Mouse (Mus musculus) 3134 (cell line): ENCODE measurements around the gene Zfp710.

Source experiments
- DNase-seq: peaks from one replicate; pipeline ENCODE4 v3.0.0-alpha.2; 2011; ENCODE audit warnings: low spot score; ENCODE audit not compliant: insufficient read length; ENCODE audit errors: extremely low read depth

The Zfp710 gene

GRCm38 (mm10) chr7:80053147-80053546 is 28.5 kb downstream of the Zfp710 start:
- DNase-seq: no peak

- DNase-seq: no peak
Observed at GRCm38 (mm10) chr7:80055781-80056180, 31.2 kb downstream of the Zfp710 start.

GRCm38 (mm10) chr7:80057002-80057691 is 32.5 kb downstream of the Zfp710 start:
- peak; percentile 28 for DNase-seq

- no peak for DNase-seq
Observed at GRCm38 (mm10) chr7:80057781-80058180, 33.2 kb downstream of the Zfp710 start.

DNA sequence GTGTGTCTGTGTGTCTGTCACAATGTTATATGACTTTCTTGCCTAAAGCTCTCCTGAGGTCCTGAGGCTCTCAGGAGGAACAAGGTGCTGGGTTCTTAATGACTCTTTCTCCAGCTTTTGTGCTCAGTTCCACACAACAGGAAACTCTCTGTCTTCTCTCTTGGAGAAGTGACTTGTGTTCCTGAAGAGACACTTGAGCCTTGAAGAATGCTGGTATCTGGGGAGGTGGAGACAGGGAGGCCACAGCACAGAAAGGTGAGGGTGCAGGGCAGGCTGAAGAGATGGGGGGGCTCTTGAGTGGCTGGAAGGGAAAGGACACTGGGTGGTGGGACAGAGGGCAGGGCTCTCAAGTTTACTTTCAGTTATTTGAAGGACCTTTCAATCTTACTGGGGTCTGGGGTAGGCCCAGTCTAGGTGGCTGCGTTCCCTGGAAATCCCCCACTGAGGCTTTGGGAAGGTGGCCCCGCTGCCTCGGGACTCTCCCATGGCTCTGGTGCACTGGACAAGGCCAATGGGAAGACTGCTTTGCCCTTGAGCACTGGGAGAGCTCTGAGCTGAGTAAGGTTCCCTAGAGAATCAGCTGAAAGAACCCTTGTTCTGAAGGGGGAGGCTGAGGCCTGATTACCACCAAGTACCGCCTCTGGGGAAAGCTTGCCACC is 33.9 kb downstream of the Zfp710 start:
- DNase-seq: no peak

DNA sequence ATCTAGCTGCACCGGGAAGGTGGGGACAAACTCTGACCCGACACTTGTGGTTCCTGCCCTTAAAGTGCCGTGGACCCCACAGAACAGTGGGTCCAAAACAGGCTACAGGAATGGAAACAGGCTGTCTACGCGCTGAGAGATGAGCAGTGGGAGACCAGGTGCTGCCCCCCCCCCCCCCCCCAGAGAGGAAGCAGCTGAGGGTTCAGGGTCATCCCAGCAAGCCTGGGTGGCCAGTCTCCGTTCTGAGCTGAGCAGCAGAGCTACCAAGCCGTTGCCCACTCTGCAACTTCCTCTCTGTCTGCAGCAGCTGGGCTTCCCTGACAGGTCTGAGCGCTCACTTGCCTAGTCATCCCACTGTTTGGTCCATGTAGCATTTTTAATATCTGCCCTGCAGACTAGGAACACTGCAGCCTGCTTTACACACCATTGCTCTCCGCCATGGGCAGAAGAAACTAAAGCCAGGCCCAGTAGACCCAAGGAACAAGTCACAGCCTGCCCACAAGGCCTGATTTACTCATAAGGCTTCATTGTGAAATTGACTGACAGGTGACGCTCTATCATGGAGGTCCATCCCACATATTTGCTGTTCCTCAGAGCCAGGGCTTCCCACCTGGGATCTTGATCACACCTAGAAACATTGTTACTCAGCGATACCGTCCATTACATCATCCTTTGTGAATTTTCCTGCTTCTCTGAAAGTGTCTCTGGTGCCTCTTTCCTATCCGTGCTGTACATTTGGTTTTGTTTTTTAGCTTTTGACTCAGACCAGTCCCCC is 34.6 kb downstream of the Zfp710 start:
- no peak for DNase-seq

GRCm38 (mm10) chr7:80060012-80060778 is 35.6 kb downstream of the Zfp710 start:
- DNase-seq: no peak

- no peak for DNase-seq
Observed at GRCm38 (mm10) chr7:80062083-80062826, 37.6 kb downstream of the Zfp710 start.

GRCm38 (mm10) chr7:80063244-80063643 is 38.6 kb downstream of the Zfp710 start:
- no peak for DNase-seq

DNA sequence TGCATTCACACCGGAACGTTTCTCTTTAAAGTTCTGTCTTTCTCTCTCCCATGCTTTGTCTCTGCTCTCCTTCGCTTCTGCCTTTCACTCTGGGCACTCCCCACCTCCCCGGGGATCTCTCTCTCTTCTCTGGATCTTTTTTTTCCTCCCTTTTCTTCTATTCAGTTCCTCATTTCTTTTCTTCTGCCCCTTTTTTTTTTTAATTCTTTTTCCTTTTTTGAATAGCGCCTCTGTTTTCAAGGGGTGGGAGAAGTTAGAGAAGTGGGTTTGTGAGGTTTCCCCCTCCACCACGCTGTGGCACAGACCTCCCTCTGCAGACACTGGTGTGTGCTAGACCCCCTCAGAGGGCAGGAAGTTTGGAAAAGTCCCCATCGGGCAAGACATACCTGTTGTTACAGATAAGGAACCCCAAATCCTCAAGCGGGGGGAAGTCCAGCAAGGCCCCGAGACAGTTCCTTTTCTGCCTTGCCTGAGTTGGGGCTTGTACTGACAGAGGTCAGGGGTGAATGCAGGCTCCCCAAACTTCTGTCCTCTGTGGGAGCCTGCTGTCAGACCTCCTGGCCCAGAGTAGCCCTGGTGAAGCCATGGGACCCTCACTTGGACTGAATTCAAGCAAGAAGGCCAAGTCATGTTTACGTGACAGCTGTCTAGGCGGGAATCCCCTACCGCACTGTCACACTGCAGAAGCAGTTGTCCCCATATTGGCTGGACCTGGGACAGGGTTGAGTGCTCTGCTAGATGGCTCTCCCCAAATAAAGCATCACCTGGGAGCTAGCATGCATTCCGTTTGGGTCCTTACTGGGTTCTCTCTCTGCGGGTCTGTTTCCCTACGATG is 39.5 kb downstream of the Zfp710 start:
- no peak for DNase-seq

DNA sequence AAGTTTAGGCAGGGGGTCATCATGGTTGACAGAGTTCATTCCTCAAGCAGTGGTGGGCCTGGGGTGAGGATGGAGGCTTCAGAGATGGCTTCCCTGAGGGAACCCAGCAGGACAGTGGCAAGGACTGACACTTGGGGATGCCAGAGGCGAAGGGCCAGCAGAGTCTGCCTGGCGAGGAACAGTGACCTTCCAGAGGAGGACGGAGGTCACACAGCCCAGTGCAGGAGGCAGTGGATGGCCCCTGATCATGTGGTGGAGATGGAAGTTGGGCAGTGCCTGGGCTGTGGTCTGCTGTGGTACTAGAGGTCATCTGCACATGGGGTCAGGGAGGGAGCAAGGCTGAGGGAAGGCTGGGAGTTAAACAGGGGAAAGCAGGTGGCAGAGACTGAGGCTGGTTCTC is 40.6 kb downstream of the Zfp710 start:
- no peak for DNase-seq

- DNase-seq: no peak
Observed at GRCm38 (mm10) chr7:80066675-80067455, 42.3 kb downstream of the Zfp710 start.

DNA sequence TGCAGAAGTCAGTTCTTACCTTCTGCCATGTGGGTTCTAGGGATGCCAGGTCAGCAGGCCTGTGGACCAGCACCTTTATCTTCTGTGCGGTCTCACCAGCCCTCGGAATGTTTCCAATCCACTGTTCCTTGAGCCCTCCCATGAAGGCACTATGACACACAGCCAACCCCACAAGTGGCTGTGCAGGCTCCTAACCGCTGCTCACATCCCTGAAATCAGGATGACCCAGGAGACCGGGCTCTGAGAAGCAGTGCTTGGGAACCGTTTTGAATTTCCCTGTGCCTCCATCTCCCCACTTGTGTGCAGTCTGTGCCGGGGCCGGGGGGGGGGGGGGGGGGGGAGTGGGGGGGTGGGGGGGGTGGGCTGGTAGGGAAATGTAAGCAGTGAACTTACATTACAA is 43.7 kb downstream of the Zfp710 start:
- no peak for DNase-seq

DNA sequence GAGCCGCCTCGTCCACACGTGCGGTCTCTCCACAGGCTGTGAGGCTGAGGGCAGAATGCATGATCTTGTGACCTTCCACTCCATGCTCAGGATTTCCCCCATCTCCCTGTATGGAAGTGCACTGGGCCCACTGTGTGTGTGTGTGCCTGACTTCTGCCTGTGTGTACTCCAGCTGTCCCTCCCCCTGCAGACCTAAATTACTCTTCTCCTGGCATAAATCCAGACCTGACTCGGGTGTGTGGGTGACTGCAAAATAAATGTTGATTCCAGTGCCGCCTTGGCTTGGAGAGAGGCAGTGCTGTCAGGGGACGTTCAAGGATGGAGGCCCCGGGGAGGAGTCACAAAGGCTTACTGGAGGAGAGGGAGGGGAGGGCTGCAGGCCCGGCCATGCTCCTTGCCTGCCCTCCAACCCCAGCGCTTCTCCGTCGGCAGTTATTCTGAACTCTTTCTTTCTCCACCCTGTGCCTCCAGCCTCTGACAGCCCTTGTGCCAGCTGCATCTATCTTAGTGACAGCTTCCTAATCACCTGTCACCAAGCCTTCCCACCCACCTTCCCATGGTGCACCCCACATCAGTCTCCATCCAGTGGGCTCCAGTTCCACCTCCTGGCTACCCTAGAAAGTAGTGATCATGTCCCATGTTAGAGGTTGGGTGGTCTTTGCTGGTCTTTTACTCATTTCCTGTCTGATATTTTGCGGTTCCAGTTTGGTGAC is 45.2 kb downstream of the Zfp710 start:
- no peak for DNase-seq

DNA sequence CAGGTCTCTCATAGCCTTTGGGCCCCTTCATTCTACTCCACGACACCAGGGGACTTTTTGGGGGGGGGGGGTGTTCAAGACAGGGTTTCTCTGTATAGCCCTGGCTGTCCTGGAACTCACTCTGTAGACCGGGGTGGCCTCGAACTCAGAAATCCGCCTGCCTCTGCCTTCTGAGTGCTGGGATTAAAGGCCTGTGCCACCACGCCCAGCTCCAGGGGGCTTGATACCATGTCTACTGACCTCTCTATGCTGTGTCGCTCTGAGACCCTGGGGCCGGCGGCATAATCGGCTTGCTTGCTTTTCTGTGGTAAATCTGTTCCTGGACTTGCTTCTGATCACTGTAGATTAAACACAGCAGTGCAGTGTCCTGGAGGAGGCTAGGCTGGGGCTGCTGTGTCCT is 46.6 kb downstream of the Zfp710 start:
- no peak for DNase-seq

GRCm38 (mm10) chr7:80072297-80072696 is 47.7 kb downstream of the Zfp710 start:
- DNase-seq: no peak

- no peak for DNase-seq
Observed at GRCm38 (mm10) chr7:80073506-80073905, 48.9 kb downstream of the Zfp710 start.

- no peak for DNase-seq
Observed at GRCm38 (mm10) chr7:80074921-80075441, 50.4 kb downstream of the Zfp710 start.
